Mouse (Mus musculus) hematopoietic stem cell, adult 5-6 weeks (primary cell): ENCODE measurements at regions not wholly inside any gene's neighbourhood (a gene's known extent, or its start where the extent isn't known, plus 50 kb on each side); places are given as distances from the start of the nearest gene placed in this dataset.

ENCODE experiments used
- ATAC-seq, 2 experiments: fragments of 125-278 bp in 1 of 2; replicated peaks in 1 of 2; 2 replicates each; pipeline ENCODE4 v1.8.0; 2016 to 2017; ENCODE audit warnings: inconsistent platforms in 2 of 2, mild to moderate bottlenecking in 2 of 2, moderate number of reproducible peaks in 2 of 2, low read depth in 1 of 2, moderate TSS enrichment in 1 of 2; ENCODE audit not compliant: low FRiP score in 2 of 2, poor library complexity in 2 of 2, severe bottlenecking in 2 of 2, insufficient read depth in 1 of 2, low TSS enrichment in 1 of 2

DNA sequence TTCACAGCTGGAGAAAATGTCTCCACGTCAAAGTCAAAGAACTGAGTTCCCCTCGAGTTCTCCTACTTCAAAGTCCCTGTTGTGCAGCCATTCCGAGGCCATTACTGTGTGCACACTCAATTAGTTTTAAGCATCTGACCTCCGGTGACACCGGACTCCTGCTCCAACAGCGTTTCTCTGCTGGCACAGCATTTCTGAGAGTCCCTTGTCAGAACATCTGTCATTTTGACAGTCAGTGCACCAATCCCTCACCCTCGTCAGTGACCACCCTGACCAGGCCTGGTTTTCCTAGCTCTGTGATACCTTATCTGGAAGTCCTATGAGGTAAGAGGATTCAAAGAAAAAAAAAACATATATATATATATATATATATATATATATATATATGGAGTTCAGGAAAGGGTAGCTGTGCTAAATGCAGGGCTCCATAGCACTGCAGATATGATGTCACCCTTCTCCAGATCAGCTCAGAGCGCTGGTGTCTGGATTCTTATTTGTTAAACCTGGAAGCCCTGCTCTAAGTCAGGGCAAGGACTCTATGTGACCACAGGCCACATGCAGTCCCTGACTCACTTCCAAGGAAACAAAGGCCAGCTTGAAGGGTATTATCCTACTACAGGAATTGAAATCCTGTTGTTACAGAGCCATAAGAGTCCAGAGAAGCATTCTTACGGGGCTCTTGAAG is 63.1 kb upstream of the Krtap11-1 start:
- ATAC-seq, result no peak

DNA sequence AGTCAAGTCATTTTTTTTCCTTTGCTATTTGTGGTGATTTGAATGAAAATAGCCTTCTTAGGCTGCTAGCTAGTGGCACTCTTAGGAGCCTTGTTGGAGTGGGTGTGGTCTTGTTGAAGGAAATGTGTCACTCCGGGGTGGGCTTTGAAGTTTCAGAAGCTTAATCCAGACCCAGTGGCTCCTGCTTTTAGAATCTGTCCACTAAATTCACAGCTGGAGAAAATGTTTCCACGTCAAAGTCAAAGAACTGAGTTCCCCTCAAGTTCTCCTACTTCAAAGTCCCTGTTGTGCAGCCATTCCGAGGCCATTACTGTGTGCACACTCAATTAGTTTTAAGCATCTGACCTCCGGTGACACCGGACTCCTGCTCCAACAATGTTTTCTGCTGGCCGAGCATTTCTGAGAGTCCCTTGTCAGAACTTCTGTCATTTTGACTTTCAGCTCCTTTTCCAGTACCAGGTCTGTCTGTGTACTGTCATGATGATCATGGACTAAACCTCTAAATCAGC is 61.2 kb upstream of the Krtap11-1 start:
- ATAC-seq, result no peak

DNA sequence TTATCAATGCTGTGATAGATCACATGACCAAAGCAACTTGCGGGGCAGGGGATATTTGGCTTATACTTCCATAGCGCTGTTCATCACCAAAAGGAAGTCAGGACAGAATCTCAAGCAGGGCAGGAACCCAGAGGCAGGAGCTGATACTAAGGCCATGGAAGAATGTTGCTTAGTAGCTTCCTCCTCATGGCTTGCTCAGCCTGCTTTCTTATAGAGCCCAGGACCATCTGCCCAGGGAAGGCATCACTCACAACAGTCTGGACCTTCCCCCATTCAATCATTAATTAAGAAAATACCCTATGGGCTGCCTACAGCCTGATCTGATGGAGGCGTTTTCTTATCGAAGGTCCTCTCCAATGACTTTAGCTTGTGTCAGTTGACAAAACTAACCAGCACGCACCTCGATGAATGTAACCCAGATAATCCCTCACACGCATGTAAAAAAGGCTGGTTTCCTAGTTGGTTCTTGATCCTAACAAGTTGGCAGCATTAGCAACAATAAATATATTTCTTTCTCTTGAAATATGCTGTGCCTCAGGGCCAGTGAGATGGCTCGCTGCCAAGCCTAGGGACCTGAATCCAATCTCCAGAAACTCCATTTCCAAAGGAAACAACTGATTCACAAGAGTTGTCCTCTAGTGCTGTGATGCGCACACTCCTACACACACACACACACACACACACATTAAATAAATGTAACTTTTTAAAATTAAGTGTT is 60.6 kb upstream of the Krtap11-1 start:
- ATAC-seq, result no peak

DNA sequence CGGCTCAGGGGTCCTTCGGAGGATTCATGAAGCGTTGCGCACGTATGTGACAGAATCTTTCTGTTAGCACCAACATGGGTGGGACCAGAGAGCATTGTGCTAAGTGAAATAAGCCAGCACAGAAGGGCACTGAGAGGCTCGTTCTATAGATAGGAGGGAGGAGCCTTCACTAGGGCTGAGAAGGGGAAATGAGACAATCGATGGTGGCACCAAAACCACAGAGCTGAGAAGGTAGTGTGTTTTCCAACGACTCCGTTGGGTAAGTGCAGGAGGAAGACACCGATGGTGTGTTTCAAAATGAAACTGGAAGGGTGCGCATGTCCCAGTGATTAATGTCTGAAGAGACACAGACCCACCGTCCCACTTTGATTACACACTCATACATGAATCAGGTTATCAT is 54.7 kb upstream of the Krtap11-1 start:
- peak in 1 of 2 experiments; percentile 39; a peak in 1 of 4 replicates for ATAC-seq

DNA sequence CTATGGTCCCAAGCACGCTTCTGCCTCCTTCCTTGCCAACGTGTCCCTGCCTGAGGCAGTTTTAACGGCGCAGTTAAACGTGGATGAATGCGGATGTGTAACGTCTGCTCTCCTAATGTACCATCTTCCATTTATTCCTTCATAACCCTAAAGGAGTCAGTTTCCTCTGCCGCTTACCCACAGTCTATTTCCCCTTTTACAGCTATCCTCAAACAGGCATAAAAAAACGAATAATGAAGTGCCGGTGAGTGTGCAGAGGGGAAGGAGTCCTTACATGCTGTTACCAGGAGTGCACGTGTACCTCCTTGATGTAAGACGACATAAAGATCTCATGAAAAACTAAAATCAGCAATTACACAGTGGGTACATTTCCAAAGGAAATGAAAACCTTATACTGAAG is 54.3 kb upstream of the Krtap11-1 start:
- ATAC-seq, result peak in 1 of 2 experiments; percentile 7; a peak in 1 of 4 replicates
